Comparison of ENCODE assay signal across 11 mouse cellular contexts in the genomic region with DNA sequence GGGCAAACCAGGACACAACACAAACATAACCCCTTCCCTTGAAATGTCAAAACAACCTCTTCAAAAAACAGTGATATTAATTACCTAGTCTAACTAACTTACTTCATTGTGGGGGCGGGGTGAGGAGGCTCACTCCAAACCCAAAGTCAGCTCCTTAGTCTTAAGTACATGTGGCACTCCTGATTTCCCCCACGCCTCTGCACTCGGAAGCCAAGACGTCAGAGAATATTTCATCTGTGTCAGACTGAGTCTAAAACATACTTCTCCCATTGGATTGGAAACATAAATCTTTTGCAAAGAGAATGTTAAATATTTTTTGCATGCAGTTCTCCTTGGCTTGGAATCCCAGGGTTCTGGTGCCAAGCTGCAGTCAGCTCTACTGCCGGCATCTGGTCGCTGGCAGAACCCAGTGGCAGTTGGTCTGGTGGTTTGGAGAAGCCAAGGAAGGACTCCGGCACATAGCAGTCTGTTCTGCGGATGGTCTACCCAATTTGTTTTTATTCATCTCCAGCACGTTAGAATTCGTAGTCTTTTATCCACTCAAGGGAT.
DNase-seq lines count a peak whose midpoint lies in the region; ATAC-seq lines count a peak whose summit lies in the region.
"Had no signal": no experiment of that assay in that cellular context is flagged by ENCODE, and none has a peak within 500 bp of the region (broad histone marks: within the 10 kb centered on the region; RNA-seq: fewer than 3 reads in every experiment).

No protein-coding gene starts in this region.

- H3K9ac ChIP-seq in kidney, embryonic 15.5 days: no peak overlapping the region
- no peak overlapping the region for H3K9ac ChIP-seq in hindbrain, embryonic 12.5 days

- H3K27ac ChIP-seq in kidney, embryonic 15.5 days: 0 out of 2 replicates have a peak overlapping the region, but pooled peaks have one; percentile 10
- no peak overlapping the region for H3K27ac ChIP-seq in hindbrain, embryonic 12.5 days

- no peaks in the 10 kb centered on the region for H3K9me3 ChIP-seq in kidney, embryonic 15.5 days (replicated peaks)
- H3K9me3 ChIP-seq in hindbrain, embryonic 12.5 days (replicated peaks): no peaks in the 10 kb centered on the region

- H3K4me2 ChIP-seq in kidney, embryonic 15.5 days: no peak overlapping the region
- H3K4me2 ChIP-seq in hindbrain, embryonic 12.5 days (replicated peaks): no peak overlapping the region

- H3K27me3 ChIP-seq in kidney, embryonic 15.5 days: no peaks in the 10 kb centered on the region
- H3K27me3 ChIP-seq in hindbrain, embryonic 12.5 days: no peaks in the 10 kb centered on the region

- DNase-seq in adrenal gland, adult 2 months: peak; percentile 8
- DNase-seq in adrenal gland, adult (ENCODE audit: inconsistent age in 2 of 2, low spot score in 1 of 2): no peak
- DNase-seq in kidney, adult 18-20 months: no peak
- DNase-seq in left cerebral cortex, postnatal 25 days (ENCODE audit: low spot score in 2 of 2): peak; percentile 10 to 56
- peak; percentile 2 to 6 for DNase-seq in right cerebral cortex, postnatal 36 days (ENCODE audit: low spot score in 2 of 2)
- no peak for DNase-seq in thymus, postnatal 10 days (ENCODE audit: low spot score in 2 of 2)
- DNase-seq: cerebellum, adult 2 months; kidney, adult 8-10 months had no signal

- no peak for ATAC-seq in kidney, embryonic 15.5 days (replicated peaks; ENCODE audit: low FRiP score)
- no peak for ATAC-seq in hindbrain, embryonic 12.5 days (ENCODE audit: low FRiP score)

- peaks cover 28% of the 10 kb centered on the region for H3K4me1 ChIP-seq in kidney, embryonic 15.5 days
- peaks cover 7% of the 10 kb centered on the region; the same call in 1 of the 2 replicates for H3K4me1 ChIP-seq in hindbrain, embryonic 12.5 days

- intact Hi-C loops in left cerebral cortex, postnatal 25 days (cut with DNase I): no loop called here

- H3K4me3 ChIP-seq in kidney, embryonic 15.5 days (replicated peaks): no peak overlapping the region
- no peak overlapping the region for H3K4me3 ChIP-seq in hindbrain, embryonic 12.5 days
- H3K4me3 ChIP-seq: erythroblast, embryonic 14.5 days had no signal

- no peaks in the 10 kb centered on the region for H3K36me3 ChIP-seq in kidney, embryonic 15.5 days
- no peaks in the 10 kb centered on the region for H3K36me3 ChIP-seq in hindbrain, embryonic 12.5 days

- 65% methylated on average over 10 of the region's 10 CpGs for WGBS in kidney, embryonic 15.5 days
- 93% methylated on average over 10 of the region's 10 CpGs for WGBS in hindbrain, embryonic 12.5 days

Comparison
In these comparisons a context has a peak if more than half of its experiments do, and no peak if none do; other contexts are left out.
1. DNase-seq: peak in adrenal gland, adult 2 months (single experiment), left cerebral cortex, postnatal 25 days (2 of 2) and right cerebral cortex, postnatal 36 days (2 of 2); none in adrenal gland, adult (0 of 2), kidney, adult 18-20 months (single experiment) and thymus, postnatal 10 days (0 of 2).